ENCODE assay signal across 1 mouse cellular context in genomic region chr7:24885468-24886307, GRCm38 (mm10).
TF ChIP-seq lines count a peak whose summit lies in the region.

No protein-coding gene starts in this region.

TF ChIP-seq in MEL, 35 proteins besides CTCF, POLR2A, EP300 and RAD21 (continued from another document):
- no peak for TF ChIP-seq NELFE (IDR thresholded peaks at IDR 0.05; ENCODE audit: low read depth, low read length)
- no peak for TF ChIP-seq ETS1 (IDR thresholded peaks at IDR 0.05; ENCODE audit: low read depth, low read length)
- TF ChIP-seq BHLHE40 (IDR thresholded peaks at IDR 0.05; ENCODE audit: borderline replicate concordance, low read depth, low read length) = no peak
- no peak for TF ChIP-seq ZC3H11A (IDR thresholded peaks at IDR 0.05; ENCODE audit: low read depth, low read length)
- TF ChIP-seq RCOR1 (IDR thresholded peaks at IDR 0.05; ENCODE audit: low read depth, low read length) = no peak
- TF ChIP-seq HCFC1 (IDR thresholded peaks at IDR 0.05; ENCODE audit: low read depth, low read length) = no peak
- TF ChIP-seq TAL1 (IDR thresholded peaks at IDR 0.05; ENCODE audit: low read length) = no peak
- no peak for TF ChIP-seq GATA1 (IDR thresholded peaks at IDR 0.05; ENCODE audit: low read depth, low read length)
- TF ChIP-seq TCF12 (IDR thresholded peaks at IDR 0.05; ENCODE audit: low read depth, low read length) = no peak
- no peak for TF ChIP-seq GABPA (IDR thresholded peaks at IDR 0.05; ENCODE audit: low read depth, low read length)
